Mouse (Mus musculus): Measurements from ENCODE around the gene F11r. TPM values are rescaled to one million over a fixed set of nuclear protein-coding genes. Genes with fewer than 3 reads are reported as not detected.
A peak's percentile ranks its signal among the peaks of the same experiment; 100 is the strongest.

The F11r gene
- polyA plus RNA-seq, 1 experiment = 28.6 TPM

DNA sequence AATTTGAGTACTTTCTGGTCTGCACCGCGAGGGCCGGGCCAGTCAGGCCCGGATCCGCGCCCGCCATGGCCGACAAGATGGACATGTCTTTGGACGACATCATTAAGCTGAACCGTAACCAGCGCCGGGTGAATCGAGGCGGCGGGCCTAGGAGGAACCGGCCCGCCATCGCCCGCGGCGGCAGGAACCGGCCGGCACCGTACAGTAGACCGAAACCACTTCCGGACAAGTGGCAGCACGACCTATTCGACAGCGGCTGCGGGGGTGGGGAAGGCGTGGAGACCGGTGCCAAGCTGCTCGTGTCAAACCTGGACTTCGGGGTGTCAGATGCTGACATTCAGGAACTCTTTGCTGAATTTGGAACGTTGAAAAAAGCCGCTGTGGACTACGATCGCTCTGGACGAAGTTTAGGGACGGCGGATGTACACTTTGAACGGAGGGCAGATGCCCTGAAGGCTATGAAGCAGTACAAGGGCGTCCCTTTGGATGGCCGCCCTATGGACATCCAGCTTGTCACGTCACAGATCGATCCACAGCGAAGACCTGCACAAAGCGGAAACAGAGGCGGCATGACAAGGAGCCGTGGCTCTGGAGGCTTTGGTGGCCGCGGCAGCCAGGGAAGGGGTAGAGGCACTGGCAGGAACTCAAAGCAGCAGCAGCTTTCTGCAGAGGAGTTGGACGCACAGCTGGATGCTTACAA lies 66.4 kb downstream of the F11r start:
- peak overlapping the region; percentile 92 for H3K27ac ChIP-seq (ENCODE audit: control insufficient read depth, insufficient read depth, low read depth, low read length)
- no peaks in the 10 kb centered on the region for H3K36me3 ChIP-seq (ENCODE audit: control insufficient read depth, insufficient read depth, low read length)
- no peaks in the 10 kb centered on the region for H3K27me3 ChIP-seq (ENCODE audit: control insufficient read depth, insufficient read depth, low read length)
- peak overlapping the region; percentile 95 for H3K4me3 ChIP-seq (ENCODE audit: control insufficient read depth, low read depth, low read length)
- peaks cover 4% of the 10 kb centered on the region; the same call in 1 of the 2 replicates for H3K4me1 ChIP-seq (ENCODE audit: control insufficient read depth, insufficient read depth, low read length)
- TF ChIP-seq CTCF (IDR thresholded peaks at IDR 0.05; ENCODE audit: control insufficient read depth, insufficient read depth, insufficient replicate concordance, low read depth, low read length) = no peak
- peak; percentile 27; the same call in 1 of the 2 replicates for TF ChIP-seq POLR2A (IDR thresholded peaks at IDR 0.05; ENCODE audit: control insufficient read depth, low read depth, low read length)

DNA sequence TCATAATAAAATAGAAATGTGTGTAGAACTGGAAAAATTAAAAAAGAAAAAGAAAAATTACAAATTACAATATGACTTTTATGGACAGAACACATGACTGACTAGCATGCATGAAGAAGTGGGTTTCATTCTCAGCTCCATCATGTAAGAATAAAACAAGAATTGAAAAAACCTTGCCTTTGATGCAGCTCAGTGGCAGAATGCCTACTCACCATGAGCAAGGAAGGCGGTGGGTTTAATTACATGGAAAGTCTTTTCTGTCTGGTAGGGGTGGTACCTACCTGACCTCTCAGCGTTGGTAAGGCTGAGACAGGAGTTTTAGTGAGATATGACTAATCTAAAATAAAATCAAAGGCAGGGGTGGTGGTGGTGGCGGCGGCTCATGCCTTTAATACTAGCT lies 67.3 kb downstream of the F11r start:
- peaks cover 4% of the 10 kb centered on the region; the same call in 1 of the 2 replicates for H3K4me1 ChIP-seq (ENCODE audit: control insufficient read depth, insufficient read depth, low read length)
- H3K4me3 ChIP-seq (ENCODE audit: control insufficient read depth, low read depth, low read length) = no peak overlapping the region
- no peaks in the 10 kb centered on the region for H3K27me3 ChIP-seq (ENCODE audit: control insufficient read depth, insufficient read depth, low read length)
- no peak overlapping the region for H3K27ac ChIP-seq (ENCODE audit: control insufficient read depth, insufficient read depth, low read depth, low read length)
- TF ChIP-seq CTCF (IDR thresholded peaks at IDR 0.05; ENCODE audit: control insufficient read depth, insufficient read depth, insufficient replicate concordance, low read depth, low read length) (no peak), POLR2A (IDR thresholded peaks at IDR 0.05; ENCODE audit: control insufficient read depth, low read depth, low read length) (no peak)
- no peaks in the 10 kb centered on the region for H3K36me3 ChIP-seq (ENCODE audit: control insufficient read depth, insufficient read depth, low read length)

DNA sequence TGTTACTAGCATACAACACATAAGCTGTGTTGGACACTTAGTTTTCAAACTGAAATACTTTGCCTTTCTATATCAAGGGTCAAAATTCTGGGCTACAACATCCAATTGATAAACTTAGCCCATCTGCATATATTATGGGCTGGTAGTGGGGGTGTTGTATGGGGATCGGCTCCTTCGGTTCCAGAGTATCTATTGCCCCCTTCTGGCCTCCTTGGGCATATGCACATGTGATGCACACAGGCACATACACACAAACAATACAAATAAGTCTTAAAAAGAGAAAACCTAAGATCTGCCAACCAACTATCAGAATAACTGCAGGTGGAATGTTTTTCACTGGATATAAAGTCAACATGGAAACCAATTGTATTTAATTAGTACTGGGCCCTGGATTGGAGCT lies 75.9 kb downstream of the F11r start:
- H3K36me3 ChIP-seq (ENCODE audit: control insufficient read depth, insufficient read depth, low read length) = no peaks in the 10 kb centered on the region
- no peak overlapping the region for H3K27ac ChIP-seq (ENCODE audit: control insufficient read depth, insufficient read depth, low read depth, low read length)
- H3K4me1 ChIP-seq (ENCODE audit: control insufficient read depth, insufficient read depth, low read length) = no peaks in the 10 kb centered on the region
- no peaks in the 10 kb centered on the region for H3K27me3 ChIP-seq (ENCODE audit: control insufficient read depth, insufficient read depth, low read length)
- TF ChIP-seq CTCF (IDR thresholded peaks at IDR 0.05; ENCODE audit: control insufficient read depth, insufficient read depth, insufficient replicate concordance, low read depth, low read length) (no peak), POLR2A (IDR thresholded peaks at IDR 0.05; ENCODE audit: control insufficient read depth, low read depth, low read length) (no peak)
- no peak overlapping the region for H3K4me3 ChIP-seq (ENCODE audit: control insufficient read depth, low read depth, low read length)

DNA sequence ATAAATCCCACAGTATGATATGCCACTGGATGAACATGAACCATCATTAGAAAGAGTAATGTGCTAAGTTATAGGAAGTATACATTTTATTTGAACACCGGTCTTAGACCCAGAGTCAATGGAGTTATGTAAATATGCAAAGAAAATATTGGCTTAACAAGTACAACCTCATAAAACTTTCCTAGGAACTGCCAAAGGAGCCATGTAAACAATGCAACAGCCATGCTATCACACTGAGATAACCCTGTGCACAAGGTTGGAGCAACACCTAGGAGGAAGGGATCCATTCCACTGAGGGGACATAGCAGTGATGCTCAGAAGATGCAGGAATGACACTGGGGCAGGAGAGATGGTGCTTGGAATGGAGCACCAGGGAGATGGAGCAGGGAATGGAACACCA lies 76.4 kb downstream of the F11r start:
- Histone ChIP-seq H3K4me3 (ENCODE audit: control insufficient read depth, low read depth, low read length) (no peak overlapping the region), H3K27ac (ENCODE audit: control insufficient read depth, insufficient read depth, low read depth, low read length) (no peak overlapping the region), H3K36me3 (ENCODE audit: control insufficient read depth, insufficient read depth, low read length) (no peaks in the 10 kb centered on the region), H3K27me3 (ENCODE audit: control insufficient read depth, insufficient read depth, low read length) (no peaks in the 10 kb centered on the region), H3K4me1 (ENCODE audit: control insufficient read depth, insufficient read depth, low read length) (no peaks in the 10 kb centered on the region)
- TF ChIP-seq CTCF (IDR thresholded peaks at IDR 0.05; ENCODE audit: control insufficient read depth, insufficient read depth, insufficient replicate concordance, low read depth, low read length) = no peak
- no peak for TF ChIP-seq POLR2A (IDR thresholded peaks at IDR 0.05; ENCODE audit: control insufficient read depth, low read depth, low read length)

Other genes with a start within 250 kb of the F11r start
- 2.9 and 4.6 TPM in 2 replicates for gene Pcp4l1, start 241.3 kb upstream of the F11r start, polyA plus RNA-seq (2012; rRNA removed)
- gene Nr1i3, start 223.6 kb upstream of the F11r start, polyA plus RNA-seq (2012; rRNA removed) = 0.04 and 0.16 TPM in 2 replicates
- 4.5 and 6.5 TPM in 2 replicates for gene Tomm40l, start 215.0 kb upstream of the F11r start, polyA plus RNA-seq (2012; rRNA removed)
- gene Apoa2, start 212.5 kb upstream of the F11r start, polyA plus RNA-seq (2012; rRNA removed) = 8.0 and 8.3 TPM in 2 replicates
- gene Fcer1g, start 203.2 kb upstream of the F11r start, polyA plus RNA-seq (2012; rRNA removed) = 5.8 and 8.2 TPM in 2 replicates
- gene Adamts4, start 187.1 kb upstream of the F11r start, polyA plus RNA-seq (2012; rRNA removed) = 0.52 and 1.0 TPM in 2 replicates
- 86.0 and 91.4 TPM in 2 replicates for gene Ndufs2, start 186.1 kb upstream of the F11r start, polyA plus RNA-seq (2012; rRNA removed)
- 25.0 and 32.3 TPM in 2 replicates for gene B4galt3, start 167.2 kb upstream of the F11r start, polyA plus RNA-seq (2012; rRNA removed)
- 7.1 and 8.7 TPM in 2 replicates for gene Ppox, start 156.3 kb upstream of the F11r start, polyA plus RNA-seq (2012; rRNA removed)
- 38.4 and 38.7 TPM in 2 replicates for gene Usp21, start 149.5 kb upstream of the F11r start, polyA plus RNA-seq (2012; rRNA removed)
- 19.1 and 20.0 TPM in 2 replicates for gene Ufc1, start 142.5 kb upstream of the F11r start, polyA plus RNA-seq (2012; rRNA removed)
- gene Dedd, start 108.4 kb upstream of the F11r start, polyA plus RNA-seq (2012; rRNA removed) = 158 and 176 TPM in 2 replicates
- 74.2 and 82.8 TPM in 2 replicates for gene Nit1, start 91.9 kb upstream of the F11r start, polyA plus RNA-seq (2012; rRNA removed)
- 23.9 and 25.8 TPM in 2 replicates for gene Pfdn2, start 91.9 kb upstream of the F11r start, polyA plus RNA-seq (2012; rRNA removed)
- gene Klhdc9, start 76.7 kb upstream of the F11r start, polyA plus RNA-seq (2012; rRNA removed) = 10.6 and 10.9 TPM in 2 replicates
- 6.5 and 8.5 TPM in 2 replicates for gene Nectin4, start 67.4 kb upstream of the F11r start, polyA plus RNA-seq (2012; rRNA removed)
- gene Arhgap30, start 48.6 kb upstream of the F11r start, polyA plus RNA-seq (2012; rRNA removed) = 8.0 and 11.5 TPM in 2 replicates
- gene Usf1, start 26.2 kb upstream of the F11r start, polyA plus RNA-seq (2012; rRNA removed) = 24.4 and 28.8 TPM in 2 replicates
- 0.82 and 1.4 TPM in 2 replicates for gene Tstd1, start 18.7 kb upstream of the F11r start, polyA plus RNA-seq (2012; rRNA removed)
- 2.2 TPM in 2 replicates for gene Alyref2, start 65.9 kb downstream of the F11r start, polyA plus RNA-seq (2012; rRNA removed)
- gene Itln1, start 97.8 kb downstream of the F11r start, polyA plus RNA-seq (2012; rRNA removed) = 0.47 and 0.59 TPM in 2 replicates
- gene Cd244a, start 121.7 kb downstream of the F11r start, polyA plus RNA-seq (2012; rRNA removed) = 0.12 and 0.16 TPM in 2 replicates
- 0.81 and 0.84 TPM in 2 replicates for gene Ly9, start 169.9 kb downstream of the F11r start, polyA plus RNA-seq (2012; rRNA removed)
- 16.0 and 19.5 TPM in 2 replicates for gene Slamf7, start 215.5 kb downstream of the F11r start, polyA plus RNA-seq (2012; rRNA removed)
- gene Cd48, start 244.5 kb downstream of the F11r start, polyA plus RNA-seq (2012; rRNA removed) = 1.2 and 1.9 TPM in 2 replicates

Data from testis, adult 2 months (tissue).